Mouse (Mus musculus) G1E (cell line): Measurements from ENCODE around the gene Mcl1.

Source experiments
- CTCF ChIP-seq: IDR thresholded peaks from 2 replicates; pipeline ENCODE4 v1.5.1; 2012; ENCODE audit warnings: low read depth, low read length, inconsistent platforms, mixed read lengths
- GATA1 ChIP-seq: IDR thresholded peaks from 2 replicates; pipeline ENCODE4 v1.6.1; 2012; ENCODE audit warnings: borderline replicate concordance, low read length, inconsistent platforms, mixed read lengths
- GATA2 ChIP-seq: IDR thresholded peaks from 2 replicates; pipeline ENCODE4 v1.6.1; 2012; ENCODE audit warnings: low read depth, low read length, inconsistent platforms, borderline replicate concordance
- POLR2AphosphoS5 ChIP-seq: IDR thresholded peaks from 2 replicates; pipeline ENCODE4 v1.6.1; 2012; ENCODE audit warnings: low read depth, low read length, inconsistent platforms; ENCODE audit not compliant: insufficient replicate concordance
- TAL1 ChIP-seq: conservative IDR thresholded peaks from 2 replicates; pipeline ENCODE4 v1.6.1; 2012; ENCODE audit warnings: low read depth, low read length, inconsistent platforms, mixed read lengths

GRCm38 (mm10) chr3:95698286-95698685 is 39.7 kb downstream of the Mcl1 start:
- TF ChIP-seq CTCF, result no peak
- no peak for TF ChIP-seq POLR2AphosphoS5
- no peak for TF ChIP-seq TAL1
- no peak for TF ChIP-seq GATA2
- TF ChIP-seq GATA1, result no peak
